Mouse (Mus musculus): ENCODE results near the gene Naip5.
"Not testable (repeated sequence)": the region's sequence is repeated elsewhere in the genome, so short reads cannot be mapped to it uniquely, and the experiment has no call there.

Naip5 gene

DNA sequence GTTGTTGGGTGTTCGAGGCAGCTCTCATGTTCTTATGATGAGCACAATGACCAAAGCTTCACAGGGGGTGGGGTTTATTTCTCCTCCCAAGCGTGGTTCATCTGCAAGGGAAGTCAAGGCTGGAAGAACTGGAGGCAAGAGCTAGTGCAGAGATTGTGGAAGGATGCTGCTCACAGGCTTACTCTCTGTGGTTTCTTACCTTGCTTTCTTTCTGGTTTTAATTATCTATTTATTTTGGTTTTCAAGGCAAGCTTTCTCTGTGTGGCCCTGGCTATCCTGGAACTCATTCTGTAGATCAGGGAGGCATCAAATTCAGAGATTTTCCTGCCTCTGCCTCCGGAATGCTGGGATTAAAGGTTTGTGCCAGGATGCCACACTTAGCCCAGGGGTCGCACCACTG lies at the start of gene Naip5:
Gene Naip5, minus strand, starts transcription at position 101 of the 400 bp plus-strand sequence.
- not testable (repeated sequence) for DNase-seq (ENCODE audit: low read depth, low spot score)

DNA sequence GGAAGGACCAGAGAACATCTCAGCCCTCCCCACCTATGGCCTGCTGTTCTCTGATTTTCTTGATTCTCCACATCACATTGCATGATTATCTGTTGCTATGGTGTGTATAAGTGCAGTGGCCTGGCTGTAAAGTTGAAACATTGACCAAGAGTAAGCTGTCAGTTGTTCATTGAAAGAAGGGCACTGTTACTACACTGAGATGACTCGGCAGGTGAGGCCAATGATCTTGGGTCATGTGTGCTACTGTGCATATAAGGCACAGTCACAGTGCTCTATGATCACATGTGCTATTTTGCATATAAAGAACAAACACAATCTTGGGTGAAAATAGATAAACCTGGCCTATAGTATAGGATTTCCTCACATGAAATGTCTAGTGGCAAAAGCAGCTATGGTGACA lies 38.5 kb upstream of the Naip5 start:
- no peak for DNase-seq (ENCODE audit: low read depth, low spot score)

DNA sequence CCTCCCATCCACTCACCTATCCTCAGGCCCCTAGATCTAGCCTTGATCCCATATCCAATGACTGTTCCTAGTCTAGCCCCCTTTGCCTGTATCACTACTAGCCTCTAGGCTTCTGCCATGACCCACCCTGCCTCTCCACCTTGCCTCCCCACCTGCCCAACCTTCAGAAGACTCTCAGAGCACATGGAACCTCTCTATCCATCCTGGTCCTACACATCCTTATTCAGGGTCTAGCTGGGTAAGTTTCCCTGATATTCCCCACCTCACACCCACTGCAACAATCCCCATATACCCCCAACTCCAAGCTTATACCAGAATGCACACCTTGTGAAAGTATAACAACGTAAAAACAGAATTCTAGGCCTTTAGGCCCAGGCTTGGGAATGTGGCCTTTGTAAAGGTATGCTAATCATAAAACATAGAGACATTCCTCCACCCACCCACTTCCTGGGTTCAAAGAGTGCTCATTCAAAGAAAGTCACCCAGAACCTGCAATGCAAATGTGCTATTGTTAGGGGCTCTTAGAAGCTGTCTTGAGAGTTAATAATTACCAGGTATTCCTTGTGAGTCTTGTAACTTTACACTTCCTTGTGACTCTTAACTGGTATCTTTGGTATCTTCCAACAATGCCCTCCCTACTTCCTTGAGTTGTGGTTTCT lies 25.5 kb upstream of the Naip5 start:
- DNase-seq (ENCODE audit: low read depth, low spot score): not testable (repeated sequence)

DNA sequence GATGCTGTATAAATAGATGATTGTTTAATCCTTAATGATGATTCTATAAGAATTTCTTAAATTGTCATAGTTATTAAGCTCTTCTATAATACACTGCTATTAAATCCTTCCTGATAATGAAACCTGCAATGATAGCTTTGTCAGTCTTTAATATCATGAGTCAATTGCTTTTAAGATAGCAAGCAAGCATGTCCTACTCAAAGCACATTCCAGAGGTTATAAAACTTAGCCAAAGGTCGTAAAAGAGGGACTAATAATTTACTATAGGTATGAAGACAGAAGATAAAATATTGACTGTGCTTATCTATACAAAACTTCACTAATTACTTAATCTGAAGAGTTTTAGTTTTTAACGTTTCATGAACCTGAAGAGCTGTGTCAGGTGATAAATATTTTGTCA lies 10.9 kb upstream of the Naip5 start:
- not testable (repeated sequence) for DNase-seq (ENCODE audit: low read depth, low spot score)

DNA sequence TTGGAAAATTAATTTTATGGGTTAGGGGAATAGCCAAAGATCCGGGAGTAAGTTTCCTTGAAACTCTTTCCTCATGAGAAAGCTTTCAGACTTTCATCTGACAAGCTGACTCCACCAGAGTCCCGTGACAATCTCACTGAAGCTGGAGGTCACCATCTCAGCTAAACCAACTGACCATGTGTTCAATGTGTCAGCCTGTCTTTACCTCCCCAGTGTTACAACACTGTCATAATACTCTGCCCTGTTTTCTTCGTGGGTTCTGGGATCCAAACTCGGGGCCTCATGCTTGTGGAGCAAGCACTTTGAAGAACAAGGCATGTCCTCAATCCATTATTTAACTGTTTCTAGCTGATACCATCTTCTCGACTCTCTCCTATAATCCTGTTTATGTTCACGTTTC lies 9.8 kb upstream of the Naip5 start:
- DNase-seq (ENCODE audit: low read depth, low spot score): not testable (repeated sequence)

DNA sequence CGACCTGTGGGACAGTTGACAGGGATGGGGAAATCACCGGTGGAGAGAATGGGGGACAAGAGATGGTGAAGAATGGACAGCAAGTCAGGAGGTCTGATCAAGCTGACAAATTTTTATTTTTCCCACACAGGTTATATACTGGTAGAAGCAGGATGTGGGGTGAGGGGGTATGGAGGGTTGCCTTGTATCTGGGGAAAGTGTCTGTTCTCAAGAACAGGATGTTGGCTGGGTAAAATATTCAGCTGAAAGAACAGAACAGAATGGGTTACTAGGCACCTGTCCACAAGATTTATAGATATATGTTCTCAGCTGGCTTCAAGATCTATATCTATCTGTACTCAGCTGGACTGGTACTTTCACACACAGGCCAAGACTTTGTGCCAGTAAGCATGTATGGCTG lies 5.8 kb upstream of the Naip5 start:
- DNase-seq (ENCODE audit: low read depth, low spot score): not testable (repeated sequence)

DNA sequence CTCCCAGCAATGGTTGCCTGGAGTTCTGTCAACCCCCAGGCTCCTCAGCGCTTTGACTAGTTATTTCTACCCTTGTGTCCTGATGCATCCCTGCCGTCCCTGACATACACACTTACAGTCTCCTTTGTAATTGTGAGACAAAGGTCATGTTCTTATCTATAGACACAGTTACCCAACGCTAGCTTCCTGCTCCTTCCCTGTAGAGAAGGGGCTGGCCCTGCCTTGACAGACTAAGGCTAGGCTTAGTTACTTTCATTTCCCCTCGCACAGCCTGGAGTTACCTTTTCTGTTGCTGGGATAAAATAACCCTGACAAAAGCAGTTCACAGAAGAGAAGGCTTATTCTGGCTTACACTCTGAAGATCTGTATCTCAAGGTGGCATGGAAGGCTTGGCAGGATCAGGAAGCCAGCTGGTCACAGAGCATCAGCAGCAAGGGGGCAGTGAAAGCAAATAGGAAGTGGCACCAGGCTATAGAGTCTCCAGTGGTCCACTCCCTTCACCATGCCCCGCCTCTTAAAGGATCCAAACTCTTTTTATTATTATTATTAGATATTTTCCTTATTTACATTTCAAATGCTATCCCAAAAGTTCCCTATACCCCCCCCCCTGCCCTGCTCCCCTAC lies 885 bp upstream of the Naip5 start:
- not testable (repeated sequence) for DNase-seq (ENCODE audit: low read depth, low spot score)

DNA sequence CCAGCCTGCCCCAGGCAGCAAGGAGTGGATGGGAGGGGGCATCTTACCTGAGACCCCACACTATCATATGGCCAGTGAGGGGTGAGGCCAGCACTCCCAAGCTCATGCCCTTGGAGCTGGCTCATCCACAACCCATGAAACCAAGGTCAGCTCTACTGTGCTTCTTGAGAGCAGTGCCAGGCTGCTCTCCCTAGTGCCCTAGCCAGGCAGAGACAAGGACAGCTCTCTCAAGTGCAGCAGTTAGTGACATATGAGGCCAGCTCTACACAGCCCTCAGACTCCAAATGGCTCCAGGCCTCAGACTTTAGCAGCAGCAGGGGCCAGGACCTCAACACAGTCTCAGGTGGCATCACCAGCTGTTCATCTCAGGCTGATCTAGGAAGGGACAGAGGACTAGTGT lies 2.4 kb downstream of the Naip5 start:
- no peak for DNase-seq (ENCODE audit: low read depth, low spot score)

DNA sequence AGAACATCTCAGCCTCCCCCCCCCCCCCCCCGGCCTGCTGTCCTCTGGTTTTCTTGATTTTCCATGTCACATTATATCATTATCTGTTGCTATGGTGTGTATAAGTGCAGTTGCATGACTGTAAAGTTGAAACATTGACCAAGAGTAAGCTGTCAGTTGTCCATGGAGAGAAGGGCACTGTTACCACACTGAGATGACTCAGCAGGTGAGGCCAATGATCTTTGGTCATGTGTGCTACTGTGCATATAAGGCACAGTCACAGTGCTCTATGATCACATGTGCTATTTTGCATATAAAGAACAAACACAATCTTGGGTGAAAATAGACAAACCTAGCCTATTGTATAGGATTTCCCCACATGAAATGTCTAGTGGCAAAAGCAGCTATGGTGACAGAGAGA lies 32.4 kb downstream of the Naip5 start:
- not testable (repeated sequence) for DNase-seq (ENCODE audit: low read depth, low spot score)

DNA sequence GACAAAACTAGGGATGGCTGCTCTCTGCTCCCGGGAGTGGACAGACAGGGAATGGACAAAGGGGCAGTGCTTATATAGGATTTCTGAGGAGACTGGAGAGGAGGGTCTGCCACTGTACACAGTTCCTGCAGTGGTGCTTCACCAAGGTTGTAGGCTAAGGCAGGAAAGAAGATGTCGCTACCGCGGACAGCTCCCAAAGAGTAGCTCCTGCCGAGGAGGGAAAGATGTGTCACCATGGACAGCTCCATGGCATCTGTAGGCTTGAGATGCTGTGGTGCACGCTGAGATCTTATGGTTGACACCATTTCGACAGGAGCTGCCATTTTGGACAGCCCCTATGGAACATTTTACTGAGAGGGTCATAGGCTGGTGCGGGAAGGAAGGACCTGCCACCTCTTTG lies 35.6 kb downstream of the Naip5 start:
- DNase-seq (ENCODE audit: low read depth, low spot score): peak; percentile 69

DNA sequence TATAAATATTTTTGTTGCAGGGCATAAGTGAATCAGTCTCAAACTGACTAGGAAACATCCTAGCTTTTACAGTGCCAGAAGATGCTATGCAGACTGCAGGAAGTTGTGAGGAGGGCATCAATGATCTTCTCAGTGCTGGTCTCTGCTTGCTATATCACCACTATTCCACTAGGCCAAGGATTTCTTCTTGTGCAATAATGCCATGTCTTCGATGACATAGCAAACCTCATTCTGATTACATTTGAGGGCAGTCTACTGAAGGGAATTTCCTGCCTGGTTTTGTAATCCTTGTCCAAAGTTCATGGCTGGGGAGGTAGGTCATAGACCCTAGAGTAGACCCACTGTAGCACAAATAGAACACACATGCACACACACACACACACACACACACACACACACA lies 42.8 kb downstream of the Naip5 start:
- no peak for DNase-seq (ENCODE audit: low read depth, low spot score)

DNA sequence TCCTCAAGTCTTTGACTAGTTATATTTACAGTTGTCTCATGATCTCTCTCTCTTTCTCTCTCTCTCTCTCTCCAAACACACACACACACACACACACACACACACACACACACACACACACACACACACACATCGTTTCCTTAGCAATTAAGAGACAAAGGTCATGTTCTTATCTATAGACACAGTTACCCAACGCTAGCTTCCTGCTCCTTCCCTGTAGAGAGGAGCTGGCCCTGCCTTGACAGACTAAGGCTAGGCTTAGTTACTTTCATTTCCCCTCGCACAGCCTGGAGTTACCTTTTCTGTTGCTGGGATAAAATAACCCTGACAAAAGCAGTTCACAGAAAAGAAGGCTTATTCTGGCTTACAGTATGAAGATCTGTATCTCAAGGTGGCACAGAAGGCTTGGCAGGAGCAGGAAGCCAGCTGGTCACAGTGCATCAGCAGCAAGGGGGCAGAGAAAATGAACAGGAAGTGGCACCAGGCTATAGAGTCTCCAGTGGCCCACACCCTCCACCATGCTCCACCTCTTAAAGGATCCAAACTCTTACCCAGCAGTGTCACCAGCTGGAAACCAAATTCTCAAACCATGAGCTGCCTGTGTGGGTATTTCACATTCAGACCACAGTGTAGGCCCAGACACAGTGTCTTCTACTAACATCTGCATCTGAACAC lies 44.3 kb downstream of the Naip5 start, which contains the start of gene Naip2:
Gene Naip2, minus strand, starts transcription at position 434 of the 675 bp plus-strand sequence.
- not testable (repeated sequence) for DNase-seq (ENCODE audit: low read depth, low spot score)

DNA sequence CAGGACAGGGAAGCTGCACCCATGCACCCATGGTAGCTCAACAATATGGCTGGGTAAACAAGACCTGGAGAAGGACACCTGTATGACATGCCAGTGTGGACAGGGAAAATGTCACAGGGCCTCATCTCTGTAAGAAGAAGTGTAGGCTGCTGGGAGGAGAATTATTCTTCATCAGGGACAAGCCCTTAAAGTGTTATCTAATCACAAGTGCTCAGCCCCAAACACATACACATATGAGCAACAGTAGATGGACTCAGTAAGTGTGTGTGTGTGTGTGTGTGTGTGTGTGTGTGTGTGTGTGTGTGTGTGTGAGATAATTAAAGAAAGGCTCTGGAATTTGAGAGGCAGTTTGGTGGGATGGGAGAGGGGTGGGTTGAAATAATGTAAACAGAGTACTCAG lies 45.3 kb downstream of the Naip5 start:
- no peak for DNase-seq (ENCODE audit: low read depth, low spot score)

DNA sequence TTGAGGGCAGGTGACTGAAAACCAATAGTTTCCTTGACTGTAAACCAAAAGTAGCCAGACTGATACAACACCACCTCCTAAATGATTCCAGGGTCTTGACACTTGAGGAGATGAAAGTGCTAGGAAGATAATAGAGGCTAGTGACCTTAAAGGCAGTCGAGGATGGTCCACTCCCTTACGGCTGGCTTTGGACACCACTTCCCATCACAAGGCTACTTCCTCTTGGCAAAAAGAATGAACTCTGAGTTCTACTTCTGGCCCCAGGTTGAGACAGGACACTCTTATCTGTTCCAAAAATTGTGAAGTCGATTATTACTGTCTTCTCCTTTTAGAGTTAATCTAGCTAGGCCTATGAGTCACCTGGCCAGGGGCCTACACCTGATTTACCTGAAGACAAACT lies 50.7 kb downstream of the Naip5 start:
- DNase-seq (ENCODE audit: low read depth, low spot score): no peak

DNA sequence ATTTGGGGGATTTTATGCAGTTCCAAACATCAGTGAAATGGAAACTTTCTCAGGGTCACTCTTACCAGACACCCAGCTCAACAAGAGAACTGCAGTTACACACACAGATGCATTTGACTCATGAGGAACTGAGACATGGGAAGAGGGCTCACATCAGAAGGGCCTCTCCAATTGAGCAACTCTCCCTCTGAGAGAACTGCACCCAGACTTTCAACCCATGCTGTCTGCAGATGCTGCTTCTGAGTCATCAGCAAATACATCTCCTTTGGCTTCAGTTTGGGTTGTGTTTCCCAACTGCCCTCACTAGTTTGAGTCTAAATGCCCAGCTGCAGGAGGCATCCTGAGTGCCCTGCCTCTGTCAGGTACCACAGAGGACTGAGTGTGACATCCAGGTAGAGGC lies 63.0 kb downstream of the Naip5 start:
- not testable (repeated sequence) for DNase-seq (ENCODE audit: low read depth, low spot score)

DNA sequence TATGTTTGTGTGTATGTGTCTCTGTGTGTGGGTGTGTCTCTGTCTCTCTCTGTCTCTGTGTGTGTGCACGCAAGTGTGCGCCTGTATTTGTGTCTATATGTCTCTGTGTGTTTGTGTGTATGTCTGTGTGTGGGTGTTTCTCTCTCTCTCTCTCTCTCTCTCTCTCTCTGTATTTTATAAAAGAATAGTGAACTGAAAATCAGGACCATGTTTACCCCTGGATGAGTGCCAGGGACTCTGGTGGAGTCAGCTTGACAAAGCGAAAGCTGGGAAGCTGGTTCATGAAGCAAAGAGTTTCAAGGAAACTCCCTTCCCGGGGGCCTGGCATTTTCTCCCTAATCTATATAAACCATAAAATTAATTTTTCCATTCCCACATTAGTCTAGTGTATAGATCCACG lies 71.8 kb downstream of the Naip5 start:
- not testable (repeated sequence) for DNase-seq (ENCODE audit: low read depth, low spot score)

DNA sequence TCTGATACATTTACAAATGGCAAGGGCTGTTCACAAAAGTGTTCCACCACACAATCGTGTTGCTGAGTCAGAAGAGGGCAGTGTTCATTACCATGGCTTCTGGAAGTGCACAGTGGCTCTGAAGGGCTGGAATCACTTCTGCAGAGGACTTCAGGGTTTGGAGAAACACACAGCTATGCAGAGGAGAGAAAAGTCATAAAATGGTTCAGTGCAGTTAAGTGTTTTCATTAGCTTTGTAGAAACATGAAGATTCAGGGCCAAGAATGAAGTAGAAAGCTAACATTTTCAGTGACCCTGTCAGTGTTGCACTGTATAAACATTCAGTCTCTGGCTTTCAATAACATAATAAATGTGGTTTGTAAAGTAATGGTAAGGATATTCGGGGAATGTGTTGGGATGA lies 79.7 kb downstream of the Naip5 start:
- peak; percentile 2 for DNase-seq (ENCODE audit: low read depth, low spot score)

DNA sequence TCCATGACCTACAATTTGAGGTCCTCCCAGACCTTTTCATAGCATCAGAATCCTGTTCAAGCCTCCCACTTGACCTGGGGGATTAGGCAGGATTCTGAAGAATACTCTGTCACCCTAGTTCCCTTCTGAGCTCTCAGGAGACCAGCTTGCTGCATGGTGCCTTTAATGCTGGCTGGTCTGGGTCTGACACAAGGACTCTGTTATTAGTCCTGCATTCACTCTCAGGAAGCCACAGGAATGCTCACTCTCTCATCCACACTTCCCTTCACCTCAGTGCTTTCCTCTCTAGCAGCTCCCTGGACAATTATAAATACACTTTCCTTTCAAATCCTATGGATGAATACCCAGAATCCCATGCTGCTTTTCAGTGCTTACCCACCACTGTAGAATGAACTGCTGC lies 83.7 kb downstream of the Naip5 start:
- DNase-seq (ENCODE audit: low read depth, low spot score): not testable (repeated sequence)
